Mouse (Mus musculus): Measurements from ENCODE around the gene Commd9.

Gene Commd9

DNA sequence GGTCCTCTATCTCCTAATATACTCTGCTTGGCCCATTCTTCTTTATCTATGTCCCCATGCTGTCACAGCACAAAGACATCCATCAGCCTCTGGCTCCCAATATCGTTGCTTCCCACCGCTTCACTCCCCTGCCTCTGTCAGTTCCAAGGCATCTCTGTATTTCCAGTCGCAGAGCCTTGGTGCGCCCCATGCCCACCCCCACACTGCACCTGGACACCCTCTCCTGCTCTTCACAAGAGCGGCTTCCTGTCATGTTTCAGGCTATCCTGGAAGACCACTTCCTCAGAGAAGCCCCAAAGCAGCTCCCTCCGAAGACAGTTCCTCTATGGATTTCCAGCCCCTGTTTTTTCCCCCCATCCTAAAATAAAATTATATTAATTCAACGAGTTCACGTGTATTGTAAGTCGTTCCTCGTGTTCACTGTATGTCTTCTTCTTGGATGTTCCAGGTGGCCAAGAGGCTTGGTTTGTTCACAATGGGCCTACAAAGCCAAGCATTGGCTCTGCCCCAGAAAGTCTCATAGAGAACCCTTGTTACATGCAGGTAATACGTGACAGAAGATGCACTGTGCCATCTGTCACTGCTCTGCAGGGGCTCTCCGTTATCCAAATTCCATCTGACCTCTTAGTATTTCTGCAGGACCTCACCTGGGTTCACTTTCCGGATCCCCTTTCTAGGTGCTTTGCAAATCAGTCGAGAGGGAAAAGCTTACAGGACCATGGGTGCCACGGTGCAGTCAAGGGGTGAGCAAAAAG is 23.5 kb downstream of the Commd9 start:
- no peak for DNase-seq

DNA sequence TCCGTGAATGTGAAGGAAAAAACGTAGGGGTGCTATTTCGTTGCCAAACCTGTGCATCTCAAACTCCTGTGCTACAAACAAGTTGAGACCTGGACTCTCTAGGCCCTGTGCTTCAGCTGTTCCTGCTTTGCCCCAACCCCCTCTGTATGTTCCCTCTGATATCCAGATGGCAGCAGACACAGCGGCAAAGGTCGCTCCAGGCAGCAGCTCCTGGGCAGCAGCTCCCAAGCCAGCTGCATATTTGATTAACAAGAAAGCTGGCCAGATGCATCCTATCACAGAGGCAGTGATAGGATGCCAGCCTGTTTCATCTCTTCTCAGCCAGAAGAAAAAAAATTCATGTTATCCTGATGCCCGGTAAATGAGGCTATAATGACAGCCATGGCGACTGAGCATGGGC is 32.5 kb downstream of the Commd9 start:
- DNase-seq = no peak

DNA sequence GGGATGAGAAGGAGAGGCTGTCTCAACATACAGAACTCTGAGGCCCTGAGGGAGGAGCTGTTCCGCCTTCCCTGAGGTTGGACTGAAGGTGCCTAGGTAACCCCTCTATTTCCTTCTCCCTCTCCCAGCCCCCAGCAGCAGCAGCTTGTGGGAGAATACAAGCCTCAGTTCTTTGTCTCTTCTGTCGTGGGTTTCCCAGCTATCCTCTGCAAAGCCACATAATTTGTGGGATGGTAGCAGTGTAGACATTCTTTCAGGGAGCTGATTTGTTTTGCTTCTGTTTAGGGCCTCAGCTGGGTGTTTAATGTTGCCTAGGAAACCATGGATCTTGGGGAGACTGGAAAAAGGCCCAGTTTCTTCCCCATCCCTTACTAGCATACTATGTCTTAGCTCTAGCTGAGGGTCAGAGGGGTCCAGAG is 34.1 kb downstream of the Commd9 start:
- DNase-seq = no peak

- no peak for DNase-seq
Observed at GRCm38 (mm10) chr2:101922302-101922701, 36.3 kb downstream of the Commd9 start.

DNA sequence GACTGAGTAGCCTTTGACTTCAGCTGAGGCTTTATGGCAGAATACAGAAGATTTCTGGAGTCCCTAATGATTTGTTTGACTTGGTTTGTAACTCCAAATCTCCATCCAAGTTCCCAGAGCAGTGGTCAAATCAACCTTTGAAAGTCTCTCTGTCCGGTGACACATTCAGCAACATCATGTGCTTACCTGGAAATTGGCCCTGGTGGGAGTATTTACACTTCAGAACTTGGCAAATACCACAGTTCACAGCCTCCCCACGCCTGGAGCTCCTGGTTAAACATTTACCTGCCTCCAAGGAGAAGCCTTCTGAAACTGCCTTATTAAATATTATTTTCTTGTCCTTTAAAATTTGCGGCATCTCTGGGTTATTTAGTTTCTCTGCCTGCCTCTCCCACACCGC is 37.1 kb downstream of the Commd9 start:
- peak; percentile 67 for DNase-seq

DNA sequence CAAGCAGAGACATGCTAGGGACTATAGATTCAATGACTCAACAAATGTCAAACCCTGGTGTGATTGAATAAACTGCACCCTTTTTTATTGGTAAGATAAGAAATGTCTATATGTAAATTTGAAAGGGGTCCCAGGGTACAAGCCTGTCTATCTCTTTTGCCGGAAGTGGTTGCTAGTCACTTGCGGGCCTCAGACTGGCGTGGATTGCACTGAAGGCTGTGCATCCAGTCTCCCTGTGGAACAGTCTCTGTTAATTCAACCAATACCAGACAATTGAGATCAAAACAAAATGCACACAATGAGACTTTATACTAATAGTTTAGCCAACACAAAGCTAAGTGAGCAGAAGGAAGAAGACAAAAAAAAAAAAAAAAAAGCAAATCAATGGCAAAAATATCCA is 39.1 kb downstream of the Commd9 start:
- no peak for DNase-seq

DNA sequence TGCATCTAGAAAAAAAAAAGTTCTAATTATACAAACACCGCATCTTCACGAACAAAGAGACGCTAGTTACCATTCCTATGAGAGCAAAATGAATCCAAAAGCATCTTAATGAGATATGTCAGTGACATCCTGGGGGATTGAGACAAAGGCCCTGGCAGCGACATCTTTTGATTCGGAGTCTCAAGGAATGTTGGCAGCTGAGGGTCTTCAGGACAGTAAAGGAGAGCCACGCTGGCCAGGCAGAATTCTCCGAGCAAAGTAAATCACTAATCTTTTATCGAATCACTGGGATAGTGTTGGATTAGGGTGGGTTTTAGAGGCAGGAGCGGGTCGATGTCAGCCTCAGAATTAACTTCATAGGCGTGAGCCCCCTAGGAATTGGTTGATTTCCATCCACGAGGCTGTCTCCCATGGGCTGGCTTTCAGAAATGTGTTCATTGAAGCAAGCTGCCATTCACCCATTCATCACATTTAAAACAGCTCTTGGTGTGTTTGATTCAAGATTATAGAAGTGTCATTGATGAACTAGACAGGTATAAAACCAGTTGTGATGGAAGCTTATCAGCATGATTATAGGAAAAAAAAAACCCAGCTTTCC is 39.6 kb downstream of the Commd9 start:
- DNase-seq = no peak

- no peak for DNase-seq
Observed at GRCm38 (mm10) chr2:101932169-101932936, 46.3 kb downstream of the Commd9 start.

GRCm38 (mm10) chr2:101933301-101933700 is 47.3 kb downstream of the Commd9 start:
- DNase-seq = no peak

GRCm38 (mm10) chr2:101935006-101935405 is 49.0 kb downstream of the Commd9 start:
- no peak for DNase-seq

- peak; percentile 61 for DNase-seq
Observed at GRCm38 (mm10) chr2:101950716-101951520, 64.9 kb downstream of the Commd9 start.

Data from lung, postnatal 36 days (tissue).